Mouse (Mus musculus) T-helper 2 cell (primary cell): ENCODE measurements around the gene Olfr214.
"Not testable (repeated sequence)": the region's sequence is repeated elsewhere in the genome, so short reads cannot be mapped to it uniquely, and the experiment has no call there.

Experiments used
- in situ Hi-C: fragments of 300-600 bp; cut with MboI, MseI; formaldehyde crosslinking; loops from one replicate; pipeline ENCODE4 v1.15.1; 2025; ENCODE audit warnings: high pct_unique_total_duplicates

Gene Olfr214

GRCm38 (mm10) chr6:116553935-116554334 lies at the start of gene Olfr214:
Gene Olfr214 (plus strand): TSS chr6:116554235.
- in situ Hi-C loops: loop anchor here (25.0 kb wide), 1 partner anchor 267 kb away; no protein-coding TSS in a partner anchor

GRCm38 (mm10) chr6:116506302-116507003 lies 47.6 kb upstream of the Olfr214 start, which contains the start of gene Olfr212:
Gene Olfr212 (plus strand): TSS chr6:116506516.
- in situ Hi-C loops: not testable (repeated sequence)

- in situ Hi-C loops: no loop called here
These were observed 39.2 kb upstream of the Olfr214 start for GRCm38 (mm10) chr6:116514832-116515231.

GRCm38 (mm10) chr6:116538156-116538555 lies 15.9 kb upstream of the Olfr214 start, which contains the start of gene Olfr213:
Gene Olfr213 (plus strand): TSS chr6:116538456.
- in situ Hi-C loops: no loop called here

- in situ Hi-C loops: no loop called here
These were observed 11.5 kb upstream of the Olfr214 start for GRCm38 (mm10) chr6:116542500-116542899.

GRCm38 (mm10) chr6:116550841-116551240 lies 3.2 kb upstream of the Olfr214 start, which contains the start of gene Gm5580:
Gene Gm5580 (plus strand): TSS chr6:116551141.
- in situ Hi-C loops: loop anchor here (25.0 kb wide), 1 partner anchor 264 kb away; no protein-coding TSS in a partner anchor

- in situ Hi-C loops: loop anchor here (25.0 kb wide), 1 partner anchor 268 kb away; no protein-coding TSS in a partner anchor
These were observed 917 bp downstream of the Olfr214 start for GRCm38 (mm10) chr6:116554952-116555351.

GRCm38 (mm10) chr6:116569834-116570233 lies 15.8 kb downstream of the Olfr214 start:
- in situ Hi-C loops: loop anchor here (10.0 to 25.0 kb wide), 2 partner anchors 155 to 283 kb away; no protein-coding TSS in a partner anchor

GRCm38 (mm10) chr6:116584095-116584494 lies 30.1 kb downstream of the Olfr214 start, which contains the start of gene Olfr215:
Gene Olfr215 (minus strand): TSS chr6:116584195.
- in situ Hi-C loops: no loop called here

- in situ Hi-C loops: not testable (repeated sequence)
These were observed 46.9 kb downstream of the Olfr214 start for GRCm38 (mm10) chr6:116600969-116601368.

GRCm38 (mm10) chr6:116607230-116607629 lies 53.2 kb downstream of the Olfr214 start:
- in situ Hi-C loops: no loop called here
